Mouse (Mus musculus) kidney, adult 11 months (tissue): ENCODE measurements around the gene Gm6803.
"Not testable (repeated sequence)": the region's sequence is repeated elsewhere in the genome, so short reads cannot be mapped to it uniquely, and the experiment has no call there.

Source experiments
- DNase-seq: peaks from one replicate; pipeline ENCODE4 v3.0.0; 2022

Gene Gm6803

GRCm38 (mm10) chr12:88018671-88019070, at the start of gene Gm6803:
Gene Gm6803 (minus strand): TSS chr12:88018771.
- DNase-seq, result not testable (repeated sequence)

- DNase-seq, result not testable (repeated sequence)
These were observed 26.7 kb upstream of the Gm6803 start for GRCm38 (mm10) chr12:88045226-88045625.

- not testable (repeated sequence) for DNase-seq
These were observed 21.1 kb upstream of the Gm6803 start for GRCm38 (mm10) chr12:88039703-88040102.

DNA sequence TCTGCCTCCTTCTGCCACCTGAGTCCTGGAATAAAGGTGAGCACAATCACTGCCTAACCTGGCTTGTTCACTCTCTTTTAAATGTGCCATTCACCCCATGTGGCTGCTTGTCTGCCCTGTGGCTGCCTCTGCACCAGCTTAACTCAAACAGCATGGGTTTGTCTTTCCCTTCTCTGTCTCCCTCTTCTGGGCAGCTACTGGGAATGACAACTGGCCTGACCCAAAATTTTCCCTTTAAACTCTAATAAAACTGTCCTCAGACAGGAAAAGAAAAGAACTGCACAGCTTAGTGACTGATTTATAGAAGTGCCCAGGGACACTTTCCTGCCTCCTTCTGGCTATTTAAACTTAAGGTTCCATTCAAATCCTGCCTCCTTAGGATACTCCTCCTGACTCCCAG, 20.5 kb upstream of the Gm6803 start:
- DNase-seq, result not testable (repeated sequence)

GRCm38 (mm10) chr12:88032250-88032649, 13.7 kb upstream of the Gm6803 start:
- DNase-seq, result not testable (repeated sequence)

DNA sequence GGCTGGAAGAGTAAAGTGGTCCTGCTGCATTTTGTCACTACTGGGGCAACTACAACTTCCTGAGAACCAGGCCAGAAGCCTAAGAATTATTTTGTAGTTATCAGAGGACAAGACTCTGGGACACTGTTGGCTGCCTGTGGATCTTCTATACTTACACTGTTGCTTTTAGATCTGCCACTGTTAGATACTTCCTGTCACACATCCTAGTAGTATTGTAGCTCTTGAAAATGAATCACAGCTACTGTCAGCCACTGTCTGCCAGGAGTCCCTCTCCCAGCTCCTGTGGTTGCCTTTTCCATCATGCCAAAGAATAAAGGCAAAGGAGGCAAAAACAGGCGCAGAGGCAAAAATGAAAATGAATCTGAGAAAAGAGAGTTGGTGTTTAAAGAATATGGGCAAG, 8.1 kb upstream of the Gm6803 start, which contains the start of gene Gm2056:
Gene Gm2056 (plus strand): TSS at position 301 of the 400 bp plus-strand sequence.
- not testable (repeated sequence) for DNase-seq

DNA sequence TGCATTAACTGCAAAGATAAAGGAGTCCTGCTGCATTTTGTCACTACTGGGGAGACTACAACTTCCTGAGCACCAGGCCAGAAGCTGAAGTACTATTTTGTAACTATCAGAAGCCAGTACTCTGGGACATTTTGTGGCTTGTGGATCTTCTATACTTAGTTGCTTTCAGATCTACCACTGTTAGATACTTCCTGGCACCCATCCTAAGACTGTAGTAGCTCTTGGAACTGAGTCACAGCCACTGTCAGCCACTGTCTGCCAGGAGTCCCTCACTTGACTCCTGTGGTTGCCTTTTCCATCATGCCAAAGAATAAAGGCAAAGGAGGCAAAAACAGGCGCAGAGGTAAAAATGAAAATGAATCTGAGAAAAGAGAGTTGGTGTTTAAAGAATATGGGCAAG, 7.0 kb downstream of the Gm6803 start, which contains the start of gene Gm2075:
Gene Gm2075 (plus strand): TSS at position 301 of the 400 bp plus-strand sequence.
- DNase-seq, result not testable (repeated sequence)

GRCm38 (mm10) chr12:88004118-88004517, 14.5 kb downstream of the Gm6803 start:
- not testable (repeated sequence) for DNase-seq

- DNase-seq, result not testable (repeated sequence)
These were observed 34.6 kb downstream of the Gm6803 start for GRCm38 (mm10) chr12:87984000-87984399.
